ENCODE assay signal across 8 mouse cellular contexts in genomic region chr5:140321756-140322575, GRCm38 (mm10). TPM values are rescaled to one million over a fixed set of nuclear protein-coding genes. Genes with fewer than 3 reads are reported as not detected.
DNase-seq lines count a peak whose midpoint lies in the region; ATAC-seq and TF ChIP-seq lines count a peak whose summit lies in the region.

No protein-coding gene starts in this region.

- H3K4me2 ChIP-seq in heart, embryonic 16.5 days (ENCODE audit: low read depth, low read length): peak overlapping the region; percentile 77
- peak overlapping the region; percentile 69 for H3K4me2 ChIP-seq in forebrain, embryonic 12.5 days

- no peaks in the 10 kb centered on the region for H3K9me3 ChIP-seq in heart, embryonic 16.5 days (replicated peaks; ENCODE audit: control insufficient read depth, low read length)
- no peaks in the 10 kb centered on the region for H3K9me3 ChIP-seq in forebrain, embryonic 12.5 days

- no peaks in the 10 kb centered on the region for H3K27me3 ChIP-seq in heart, embryonic 16.5 days (ENCODE audit: control insufficient read depth, insufficient read depth, low read length)
- H3K27me3 ChIP-seq in forebrain, embryonic 12.5 days: no peaks in the 10 kb centered on the region
- no peaks in the 10 kb centered on the region for H3K27me3 ChIP-seq in liver, adult 2 months (ENCODE audit: control insufficient read depth, insufficient read depth, low read length)

- peak overlapping the region; percentile 88 for H3K4me3 ChIP-seq in heart, embryonic 16.5 days (ENCODE audit: low read length)
- peak overlapping the region; percentile 92 for H3K4me3 ChIP-seq in forebrain, embryonic 12.5 days (replicated peaks)
- H3K4me3 ChIP-seq in liver, adult 2 months (ENCODE audit: insufficient read depth, low read depth, low read length): peak overlapping the region; percentile 88
- peak overlapping the region; percentile 97 for H3K4me3 ChIP-seq in olfactory bulb, adult 2 months (ENCODE audit: insufficient read depth, low read depth, low read length)

- no peak for TF ChIP-seq POLR2A in liver, adult 2 months (IDR thresholded peaks at IDR 0.05; ENCODE audit: extremely low read depth, insufficient read depth, low read length)
- TF ChIP-seq POLR2A in olfactory bulb, adult 2 months (IDR thresholded peaks at IDR 0.05; ENCODE audit: insufficient read depth, low read depth, low read length): no peak

- intact Hi-C loops in gastrocnemius, postnatal 14 days (cut with DNase I; ENCODE audit: low total_unique reads): no loop called here

- no peak for DNase-seq in heart, adult 11 months
- peak; percentile 72 for DNase-seq in Muller cell, postnatal 12 days (ENCODE audit: inconsistent ontology term)
- DNase-seq in liver, adult 2 months (ENCODE audit: extremely low read depth, low read depth, low spot score): peak; percentile 56
- no peak for DNase-seq in cerebellum, postnatal 14 days
- DNase-seq in gastrocnemius, postnatal 14 days: no peak

- H3K27ac ChIP-seq in heart, embryonic 16.5 days (ENCODE audit: low read length): peak overlapping the region; percentile 84
- H3K27ac ChIP-seq in forebrain, embryonic 12.5 days: peak overlapping the region; percentile 85
- H3K27ac ChIP-seq in liver, adult 2 months (replicated peaks; ENCODE audit: insufficient read depth, low read depth, low read length): peak overlapping the region; percentile 68
- H3K27ac ChIP-seq in olfactory bulb, adult 2 months (ENCODE audit: insufficient read depth, low read depth, low read length): no peak overlapping the region

- H3K4me1 ChIP-seq in heart, embryonic 16.5 days (ENCODE audit: control insufficient read depth, insufficient read depth, low read length): peaks cover 15% of the 10 kb centered on the region
- H3K4me1 ChIP-seq in forebrain, embryonic 12.5 days: peaks cover 13% of the 10 kb centered on the region
- H3K4me1 ChIP-seq in liver, adult 2 months (ENCODE audit: control insufficient read depth, insufficient read depth, low read length): peaks cover 7% of the 10 kb centered on the region; the same call in 1 of the 2 replicates
- peaks cover 4% of the 10 kb centered on the region for H3K4me1 ChIP-seq in olfactory bulb, adult 2 months (ENCODE audit: control insufficient read depth, insufficient read depth, low read length)

- 1% methylated on average over 17 of the region's 17 CpGs for WGBS in heart, embryonic 16.5 days
- 2% methylated on average over 17 of the region's 17 CpGs for WGBS in forebrain, embryonic 12.5 days
- under 1% methylated on average over 17 of the region's 17 CpGs for WGBS in liver, adult 2 months
- 1% methylated on average over 17 of the region's 17 CpGs for WGBS in olfactory bulb, adult 2 months

- H3K9ac ChIP-seq in heart, embryonic 16.5 days (ENCODE audit: low read length): peak overlapping the region; percentile 98
- peak overlapping the region; percentile 95 for H3K9ac ChIP-seq in forebrain, embryonic 12.5 days
- H3K9ac ChIP-seq in liver, adult 2 months (ENCODE audit: low read depth, low read length): peak overlapping the region; percentile 74

- ATAC-seq in heart, embryonic 16.5 days (replicated peaks; ENCODE audit: extremely low read depth, insufficient read depth, low FRiP score): no peak
- peak; percentile 15; the same call in 1 of the 2 replicates for ATAC-seq in forebrain, embryonic 12.5 days (ENCODE audit: low FRiP score)

- H3K36me3 ChIP-seq in heart, embryonic 16.5 days (ENCODE audit: control insufficient read depth, insufficient read depth): no peaks in the 10 kb centered on the region; the same call in 1 of the 2 replicates
- H3K36me3 ChIP-seq in forebrain, embryonic 12.5 days (replicated peaks): peaks cover 9% of the 10 kb centered on the region; the same call in 1 of the 2 replicates
- H3K36me3 ChIP-seq in liver, adult 2 months (ENCODE audit: control insufficient read depth, insufficient read depth, low read length): no peaks in the 10 kb centered on the region

- 0 out of 2 replicates have a peak, but pooled peaks have one; percentile 4 for TF ChIP-seq CTCF in liver, adult 2 months (IDR thresholded peaks at IDR 0.05; ENCODE audit: low read depth, low read length)
- no peak for TF ChIP-seq CTCF in olfactory bulb, adult 2 months (IDR thresholded peaks at IDR 0.05; ENCODE audit: insufficient read depth, low read depth, low read length)

- H3K79me2 ChIP-seq in liver, adult 2 months (ENCODE audit: control insufficient read depth, insufficient read depth, low read length): peaks cover 10% of the 10 kb centered on the region; the same call in 1 of the 2 replicates

RNA-seq across cellular contexts. Expression of gene Nudt1, which starts 0.5 kb away (rescaled TPM):
- 27.4 and 28.5 TPM in 2 replicates for polyA plus RNA-seq in heart, embryonic 16.5 days (2015; fragmentation: Nextera tagmentation; extraction: Ambion mirVana)
- 36.2 and 41.7 TPM in 2 replicates for polyA plus RNA-seq in forebrain, embryonic 12.5 days (2016; fragmentation: Nextera tagmentation; extraction: Ambion mirVana)
- 20.7 and 25.3 TPM in 2 replicates for total RNA-seq in liver, adult 2 months (2014; rRNA removed)
- polyA plus RNA-seq in liver, adult 2 months (2012; rRNA removed): 15.8 and 20.2 TPM in 2 replicates
- not detected in 2 replicates for polyA plus RNA-seq in olfactory bulb, adult 2 months (2012; ENCODE audit: insufficient read depth, insufficient read length, low replicate concordance, missing spikeins)
- 1 to 10 TPM; 8.3 to 8.8 TPM for total RNA-seq in gastrocnemius, postnatal 14 days (2021)

RNA-seq across cellular contexts. Expression of gene Mad1l1, which starts 0.6 kb away (rescaled TPM):
- polyA plus RNA-seq in heart, embryonic 16.5 days (2015; fragmentation: Nextera tagmentation; extraction: Ambion mirVana): 26.5 and 27.8 TPM in 2 replicates
- 46.4 and 49.7 TPM in 2 replicates for polyA plus RNA-seq in forebrain, embryonic 12.5 days (2016; fragmentation: Nextera tagmentation; extraction: Ambion mirVana)
- total RNA-seq in liver, adult 2 months (2014; rRNA removed): 6.4 and 6.7 TPM in 2 replicates
- 13.0 and 14.4 TPM in 2 replicates for polyA plus RNA-seq in liver, adult 2 months (2012; rRNA removed)
- 302 TPM in 1 of 2 replicates, not detected in the other for polyA plus RNA-seq in olfactory bulb, adult 2 months (2012; ENCODE audit: insufficient read depth, insufficient read length, low replicate concordance, missing spikeins)
- 10 to 100 TPM in 1 of 2 experiments, 1 to 10 TPM in 1; 9.5 to 10.2 TPM for total RNA-seq in gastrocnemius, postnatal 14 days (2021)

RNA-seq across cellular contexts. Expression of gene Mrm2, which starts 9.7 kb away (rescaled TPM):
- 16.7 and 16.9 TPM in 2 replicates for polyA plus RNA-seq in heart, embryonic 16.5 days (2015; fragmentation: Nextera tagmentation; extraction: Ambion mirVana)
- polyA plus RNA-seq in forebrain, embryonic 12.5 days (2016; fragmentation: Nextera tagmentation; extraction: Ambion mirVana): 18.5 and 19.6 TPM in 2 replicates
- 6.8 and 8.0 TPM in 2 replicates for total RNA-seq in liver, adult 2 months (2014; rRNA removed)
- 8.4 and 8.9 TPM in 2 replicates for polyA plus RNA-seq in liver, adult 2 months (2012; rRNA removed)
- polyA plus RNA-seq in olfactory bulb, adult 2 months (2012; ENCODE audit: insufficient read depth, insufficient read length, low replicate concordance, missing spikeins): not detected in 2 replicates
- total RNA-seq in gastrocnemius, postnatal 14 days (2021): 1 to 10 TPM; 6.9 to 7.2 TPM

Comparison
In these comparisons a context has a peak if more than half of its experiments do, and no peak if none do; other contexts are left out.
1. DNase-seq: peak in Muller cell, postnatal 12 days (single experiment) and liver, adult 2 months (single experiment); none in heart, adult 11 months (single experiment), cerebellum, postnatal 14 days (0 of 2) and gastrocnemius, postnatal 14 days (single experiment).
2. RNA of gene Nudt1, which starts 0.5 kb away (polyA plus RNA-seq): 36.2 to 41.7 TPM in forebrain, embryonic 12.5 days, 27.4 to 28.5 TPM in heart, embryonic 16.5 days and 15.8 to 20.2 TPM in liver, adult 2 months; not detected in olfactory bulb, adult 2 months; every median in the first group is over 10 times any median in the second.
3. Peak in every context shown above with its lines, with median percentiles within 50 percentile points of each other: H3K4me3 ChIP-seq and H3K9ac ChIP-seq.